Mouse (Mus musculus) heart, adult 2 months (tissue): ENCODE measurements around the gene Ccdc186.

ENCODE experiments used
- CTCF ChIP-seq: fragments of 200-600 bp; IDR thresholded peaks from 2 replicates; pipeline ENCODE4 v1.8.1; 2022; ENCODE audit warnings: antibody characterized with exemption, mild to moderate bottlenecking, moderate library complexity
- EP300 ChIP-seq: fragments of 200-500 bp; IDR thresholded peaks from 2 replicates; pipeline ENCODE4 v1.6.1; 2011; ENCODE audit warnings: low read depth, low read length, control low read depth; ENCODE audit not compliant: insufficient read depth
- POLR2A ChIP-seq: fragments of 200-500 bp; IDR thresholded peaks from 2 replicates; pipeline ENCODE4 v1.6.1; 2011; ENCODE audit warnings: mild to moderate bottlenecking, low read depth, low read length, control low read depth; ENCODE audit not compliant: insufficient read depth

GRCm38 (mm10) chr19:56773393-56773971 lies 48.5 kb downstream of the Ccdc186 start:
- TF ChIP-seq POLR2A = no peak
- TF ChIP-seq CTCF = no peak
- no peak for TF ChIP-seq EP300
